Mouse (Mus musculus) c-Kit-positive CD71-negative TER-119-negative erythroid progenitor cells, embryonic 14.5 days (primary cell): ENCODE data around the gene Hist2h2ab.
"Not testable (repeated sequence)": the region's sequence is repeated elsewhere in the genome, so short reads cannot be mapped to it uniquely, and the experiment has no call there.

Experiments
- DNase-seq: peaks from one replicate; pipeline ENCODE4 v3.0.0-alpha.2; 2013; ENCODE audit warnings: low read depth

Hist2h2ab gene

DNA sequence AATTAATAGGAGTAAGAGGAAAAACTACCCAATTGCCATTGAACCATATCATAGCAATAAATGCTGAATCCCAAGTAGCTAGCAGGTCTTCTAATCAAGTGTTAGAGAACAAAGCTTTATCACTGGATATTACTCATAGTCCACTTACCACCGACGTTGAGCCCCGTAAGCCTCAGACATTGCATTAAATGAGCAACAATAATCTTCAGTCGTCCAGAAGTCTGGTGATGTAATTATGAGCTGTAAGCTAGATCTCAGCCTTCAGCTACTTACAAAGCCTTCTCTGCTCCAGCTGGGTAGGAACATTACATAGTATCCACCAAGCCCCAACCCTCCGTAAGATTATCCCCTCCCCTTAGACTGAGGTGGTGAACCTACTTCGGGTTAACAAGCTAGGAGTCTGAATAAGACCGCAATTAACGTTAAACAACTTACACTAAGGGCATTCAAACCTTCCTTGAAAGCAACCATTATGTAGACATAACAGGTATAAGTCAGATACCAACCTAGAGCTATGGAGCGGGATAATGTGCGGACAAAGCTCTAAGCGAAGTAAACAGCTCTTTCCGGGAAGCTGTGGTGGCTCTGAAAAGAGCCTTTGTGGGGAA, 18.3 kb downstream of the Hist2h2ab start:
- no peak for DNase-seq

DNA sequence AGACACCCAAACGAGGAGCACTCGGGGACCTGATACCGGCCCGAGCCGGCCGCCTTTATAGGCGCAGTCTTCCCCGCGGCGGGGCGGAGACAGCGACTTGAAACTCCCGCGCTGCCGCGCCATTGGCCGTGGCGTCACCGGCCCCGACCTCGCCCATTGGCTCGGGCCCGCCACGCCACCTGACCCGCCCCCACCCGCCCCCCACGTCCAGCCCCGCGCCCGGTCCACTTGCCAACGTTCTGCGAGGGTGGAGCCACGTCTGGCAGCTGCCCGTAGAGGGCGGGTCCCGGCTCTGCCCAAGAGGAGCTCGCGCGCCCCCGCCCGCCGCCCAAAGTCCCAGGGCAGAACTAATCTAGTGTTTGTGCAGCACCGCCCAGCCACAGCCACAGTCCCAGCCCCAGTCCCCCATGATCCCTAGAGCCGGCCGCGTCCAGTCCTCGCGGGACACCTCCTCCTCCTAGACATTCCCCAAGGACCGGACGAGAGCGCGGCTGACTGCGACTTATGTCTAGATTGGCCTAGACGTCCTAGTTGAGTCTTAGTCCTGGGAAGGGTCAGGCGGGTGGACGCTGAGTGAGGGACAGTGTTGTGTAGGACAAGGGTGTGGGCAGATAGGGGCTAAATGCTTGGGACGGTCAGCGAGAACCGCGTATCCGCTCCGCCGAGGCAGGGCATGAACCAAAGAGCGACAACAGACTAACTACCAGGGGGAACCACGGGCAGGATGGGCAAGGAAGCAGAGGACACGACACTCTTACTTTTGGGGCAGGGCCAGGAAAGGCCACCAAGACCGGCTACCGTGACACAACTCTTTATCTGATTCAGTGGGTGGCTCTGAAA, 19.5 kb downstream of the Hist2h2ab start, which contains the start of gene Hist2h3c2:
TSS of gene Hist2h3c2 (minus strand) at position 174 of the 840 bp plus-strand sequence.
- DNase-seq: not testable (repeated sequence)

DNA sequence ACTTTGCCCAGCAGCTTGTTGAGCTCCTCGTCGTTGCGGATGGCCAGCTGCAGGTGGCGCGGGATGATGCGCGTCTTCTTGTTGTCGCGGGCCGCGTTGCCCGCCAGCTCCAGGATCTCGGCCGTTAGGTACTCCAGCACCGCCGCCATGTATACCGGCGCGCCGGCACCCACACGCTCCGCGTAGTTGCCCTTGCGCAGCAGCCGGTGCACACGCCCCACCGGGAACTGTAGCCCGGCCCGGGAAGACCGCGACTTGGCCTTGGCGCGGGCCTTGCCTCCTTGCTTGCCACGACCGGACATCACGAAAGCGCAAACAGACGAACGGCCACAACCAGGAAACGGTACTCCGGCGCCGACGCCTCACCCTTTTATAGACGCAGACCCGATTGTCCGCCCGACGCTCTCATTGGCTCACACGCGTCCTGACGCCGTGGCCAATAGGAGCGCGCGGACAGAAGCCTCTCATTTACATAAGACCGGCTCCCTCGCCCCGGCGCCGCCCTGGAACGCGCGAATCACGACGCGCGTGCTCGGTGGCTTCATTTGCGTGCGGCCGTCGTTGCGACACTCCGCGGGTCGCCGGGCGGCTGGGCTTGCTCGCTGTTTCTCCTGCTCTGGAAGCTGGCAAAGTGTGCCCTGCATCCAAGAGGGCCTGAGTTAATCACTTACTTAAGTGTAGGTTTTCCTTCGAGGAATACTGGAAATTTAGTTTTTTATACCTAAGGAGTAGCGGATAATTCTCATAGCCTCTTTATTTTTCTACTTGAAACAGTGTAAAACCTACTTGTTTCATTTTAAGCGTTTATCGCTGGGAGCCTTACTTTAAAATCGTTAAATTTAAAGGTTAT, 20.5 kb downstream of the Hist2h2ab start, which contains the start of gene Hist2h2aa2:
TSS of gene Hist2h2aa2 (minus strand) at position 328 of the 850 bp plus-strand sequence.
- DNase-seq: not testable (repeated sequence)

DNA sequence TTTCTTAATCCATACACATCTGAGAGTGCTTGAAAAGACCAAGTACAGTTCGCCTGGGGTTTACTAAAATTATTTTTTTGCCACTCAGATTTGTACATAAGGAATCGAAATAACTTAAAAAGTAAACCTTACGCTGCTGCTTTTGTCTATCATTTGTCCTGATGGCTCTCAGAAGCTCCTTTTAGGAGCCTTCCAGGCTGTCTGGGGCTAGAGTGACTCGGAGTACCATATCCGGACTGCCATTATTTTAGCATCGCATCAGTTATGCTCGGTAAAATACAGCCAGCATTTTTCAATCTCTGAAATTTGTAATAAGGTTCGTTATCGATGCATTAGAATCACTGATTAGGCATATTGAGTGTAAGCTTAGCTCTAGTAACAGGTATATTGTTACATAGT, 21.1 kb downstream of the Hist2h2ab start:
- DNase-seq: no peak

DNA sequence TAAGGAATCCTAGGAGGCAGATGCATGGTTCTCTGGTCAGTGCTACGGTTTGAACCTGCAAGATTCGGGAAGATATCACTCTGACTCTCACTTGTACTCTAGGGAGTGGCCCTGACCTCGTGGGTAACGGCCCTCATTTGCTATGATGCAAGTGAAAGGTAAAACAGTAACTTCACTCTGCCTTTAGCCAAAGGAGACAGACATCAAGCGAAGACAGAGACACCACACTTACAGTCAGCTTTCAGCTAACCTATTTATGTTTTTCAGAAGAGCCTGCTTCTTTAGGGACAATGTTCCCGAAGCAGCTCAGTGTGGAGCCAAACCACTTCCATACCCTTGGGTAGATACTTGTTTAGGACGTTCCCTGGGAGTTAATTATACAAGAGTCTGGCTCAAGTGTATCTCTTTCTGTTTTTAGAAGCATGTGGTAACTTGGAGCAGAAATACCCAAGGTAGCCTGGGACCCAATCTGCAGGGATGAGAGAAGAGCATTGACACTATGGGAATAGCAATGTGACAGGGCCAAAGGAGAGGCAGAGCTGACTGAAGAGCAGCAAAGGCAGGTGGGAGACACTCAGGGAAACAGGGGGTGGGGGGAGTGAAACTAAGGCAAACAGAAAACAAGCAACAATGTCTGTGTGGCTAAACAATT, 24.4 kb downstream of the Hist2h2ab start:
- DNase-seq: no peak

DNA sequence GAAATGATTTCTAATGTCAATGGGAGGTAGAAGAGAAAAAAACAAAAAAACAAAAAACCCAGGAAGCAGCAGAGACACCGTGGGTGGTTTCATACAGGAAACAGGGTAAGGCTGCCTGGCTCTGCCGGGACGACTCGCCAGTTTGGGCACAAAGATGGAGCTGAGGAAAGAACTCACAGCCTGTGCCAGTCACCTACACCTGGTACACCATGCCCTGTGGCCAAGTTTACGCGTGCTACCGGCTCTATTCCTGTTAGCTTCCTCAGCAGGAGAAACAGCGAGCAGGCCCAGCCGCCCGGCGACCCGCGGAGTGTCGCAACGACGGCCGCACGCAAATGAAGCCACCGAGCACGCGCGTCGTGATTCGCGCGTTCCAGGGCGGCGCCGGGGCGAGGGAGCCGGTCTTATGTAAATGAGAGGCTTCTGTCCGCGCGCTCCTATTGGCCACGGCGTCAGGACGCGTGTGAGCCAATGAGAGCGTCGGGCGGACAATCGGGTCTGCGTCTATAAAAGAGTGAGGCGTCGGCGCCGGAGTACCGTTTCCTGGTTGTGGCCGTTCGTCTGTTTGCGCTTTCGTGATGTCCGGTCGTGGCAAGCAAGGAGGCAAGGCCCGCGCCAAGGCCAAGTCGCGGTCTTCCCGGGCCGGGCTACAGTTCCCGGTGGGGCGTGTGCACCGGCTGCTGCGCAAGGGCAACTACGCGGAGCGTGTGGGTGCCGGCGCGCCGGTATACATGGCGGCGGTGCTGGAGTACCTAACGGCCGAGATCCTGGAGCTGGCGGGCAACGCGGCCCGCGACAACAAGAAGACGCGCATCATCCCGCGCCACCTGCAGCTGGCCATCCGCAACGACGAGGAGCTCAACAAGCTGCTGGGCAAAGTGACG, 25.6 kb downstream of the Hist2h2ab start, which contains the start of gene Hist2h2aa1:
TSS of gene Hist2h2aa1 (plus strand) at position 495 of the 884 bp plus-strand sequence.
- not testable (repeated sequence) for DNase-seq

DNA sequence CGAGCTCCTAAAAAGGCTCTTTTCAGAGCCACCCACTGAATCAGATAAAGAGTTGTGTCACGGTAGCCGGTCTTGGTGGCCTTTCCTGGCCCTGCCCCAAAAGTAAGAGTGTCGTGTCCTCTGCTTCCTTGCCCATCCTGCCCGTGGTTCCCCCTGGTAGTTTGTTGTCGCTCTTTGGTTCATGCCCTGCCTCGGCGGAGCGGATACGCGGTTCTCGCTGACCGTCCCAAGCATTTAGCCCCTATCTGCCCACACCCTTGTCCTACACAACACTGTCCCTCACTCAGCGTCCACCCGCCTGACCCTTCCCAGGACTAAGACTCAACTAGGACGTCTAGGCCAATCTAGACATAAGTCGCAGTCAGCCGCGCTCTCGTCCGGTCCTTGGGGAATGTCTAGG, 26.4 kb downstream of the Hist2h2ab start:
- DNase-seq: not testable (repeated sequence)

DNA sequence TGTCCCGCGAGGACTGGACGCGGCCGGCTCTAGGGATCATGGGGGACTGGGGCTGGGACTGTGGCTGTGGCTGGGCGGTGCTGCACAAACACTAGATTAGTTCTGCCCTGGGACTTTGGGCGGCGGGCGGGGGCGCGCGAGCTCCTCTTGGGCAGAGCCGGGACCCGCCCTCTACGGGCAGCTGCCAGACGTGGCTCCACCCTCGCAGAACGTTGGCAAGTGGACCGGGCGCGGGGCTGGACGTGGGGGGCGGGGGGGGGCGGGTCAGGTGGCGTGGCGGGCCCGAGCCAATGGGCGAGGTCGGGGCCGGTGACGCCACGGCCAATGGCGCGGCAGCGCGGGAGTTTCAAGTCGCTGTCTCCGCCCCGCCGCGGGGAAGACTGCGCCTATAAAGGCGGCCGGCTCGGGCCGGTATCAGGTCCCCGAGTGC, 26.8 kb downstream of the Hist2h2ab start, which contains the start of gene Hist2h3c1:
TSS of gene Hist2h3c1 (plus strand) at position 259 of the 430 bp plus-strand sequence.
- not testable (repeated sequence) for DNase-seq

DNA sequence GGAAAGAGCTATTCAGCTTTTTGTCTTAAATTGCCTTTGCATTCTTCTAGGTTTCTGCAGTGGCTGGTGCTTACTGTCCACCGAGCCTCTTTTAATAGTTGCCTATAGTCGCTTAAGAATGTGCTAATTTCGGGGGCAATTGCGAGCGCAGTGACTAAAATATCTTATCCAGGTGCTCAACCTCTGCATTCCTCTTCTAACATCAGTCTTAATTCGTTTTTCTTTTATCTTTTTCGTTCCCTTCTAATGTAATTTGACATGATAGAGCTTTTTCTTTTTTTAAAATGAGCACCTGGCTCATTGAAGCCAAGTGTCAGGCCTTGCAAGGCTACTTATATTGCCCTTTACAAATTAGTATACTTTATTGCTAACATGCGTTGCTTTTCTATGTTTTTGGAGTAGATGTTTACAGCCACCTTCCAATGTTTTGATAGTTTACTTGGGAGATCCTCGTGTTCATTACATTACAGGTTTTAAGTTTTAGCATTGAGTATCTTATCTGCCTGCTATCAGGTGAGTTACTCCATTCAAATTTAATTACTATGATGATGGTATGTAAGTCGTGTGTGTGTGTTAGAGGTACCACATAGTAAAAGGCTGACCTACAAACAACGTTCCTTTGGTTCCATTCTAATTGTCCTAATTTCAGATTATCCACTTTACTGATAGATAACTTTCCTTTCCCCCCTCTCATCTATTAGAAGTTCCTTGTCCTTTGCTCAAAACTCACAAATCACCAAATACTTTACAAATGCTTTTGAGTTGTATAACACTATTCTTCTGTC, 27.9 kb downstream of the Hist2h2ab start:
- no peak for DNase-seq

DNA sequence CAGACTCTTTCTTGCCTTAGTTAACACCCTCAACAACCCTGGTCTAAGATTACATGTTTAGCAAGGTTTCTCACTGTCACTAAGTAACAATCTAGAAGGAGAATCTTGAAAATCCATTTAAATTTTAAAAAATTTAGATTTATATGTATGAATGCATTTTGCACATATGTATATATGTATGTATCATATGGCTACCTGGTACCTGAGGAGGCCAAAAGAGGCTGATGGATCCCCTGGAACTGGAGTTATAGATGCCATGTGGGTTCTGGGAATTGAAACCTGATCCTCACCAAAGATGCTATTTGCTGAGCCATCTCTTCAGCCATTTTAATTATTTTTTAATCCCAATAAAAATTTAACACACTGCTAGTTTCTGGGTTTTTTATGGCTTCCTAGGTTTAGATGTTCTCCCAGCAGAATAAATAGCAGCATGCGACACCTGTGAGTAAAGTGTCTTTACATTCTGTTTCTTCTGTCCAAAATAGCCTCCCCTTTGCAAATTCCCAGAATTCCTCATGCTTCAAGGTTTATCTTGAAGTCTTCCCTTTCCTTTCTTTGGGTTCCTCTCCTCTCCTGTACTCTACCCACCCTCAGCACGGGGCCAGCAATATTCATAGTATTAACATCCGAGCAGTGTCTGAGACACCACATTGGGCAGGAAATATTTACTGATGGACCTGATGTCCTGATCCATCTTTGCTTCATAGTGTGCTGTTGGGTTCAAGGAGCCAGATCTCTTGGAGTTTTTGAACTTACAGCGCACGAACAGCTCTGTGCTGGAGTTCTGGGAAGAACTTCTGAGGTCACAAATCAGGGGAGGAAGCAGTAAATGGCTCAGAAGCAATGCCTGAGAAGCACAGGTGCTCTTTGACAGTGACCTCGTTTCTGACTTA, 28.7 kb downstream of the Hist2h2ab start:
- no peak for DNase-seq

DNA sequence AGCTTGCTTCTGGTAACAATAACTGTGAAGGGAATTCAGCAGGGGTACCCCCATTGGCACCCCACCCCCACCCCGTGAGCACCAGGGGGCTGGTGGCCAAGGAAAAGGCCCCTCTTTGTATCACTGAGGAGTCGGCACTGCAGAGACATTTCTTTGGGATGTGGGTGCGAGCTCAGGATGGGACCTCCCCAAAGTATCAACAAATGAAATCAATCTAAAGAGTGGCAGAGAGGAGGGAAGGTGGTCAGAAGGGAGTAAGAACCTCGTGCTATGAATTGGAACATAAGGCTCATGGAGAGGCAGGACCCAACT, 29.3 kb downstream of the Hist2h2ab start:
- DNase-seq: no peak

DNA sequence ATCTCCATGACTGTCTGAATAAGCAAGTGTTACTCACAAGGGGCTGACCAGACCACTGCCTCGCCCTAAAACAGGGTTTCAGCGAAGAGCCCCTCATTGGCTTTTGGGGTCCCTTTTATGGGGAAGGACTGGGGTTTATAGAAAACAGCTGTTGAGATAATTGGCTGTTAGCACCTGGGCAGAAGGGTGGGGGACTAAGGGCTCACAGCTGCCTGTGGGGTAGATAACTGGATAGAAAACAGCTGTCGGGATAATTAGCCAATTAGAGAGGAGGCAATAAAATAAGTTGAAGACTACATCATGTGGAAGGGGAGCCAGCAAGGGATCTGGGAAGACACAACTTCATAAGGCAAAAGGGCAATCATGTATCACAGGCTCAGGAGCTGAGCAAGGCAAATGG, 31.2 kb downstream of the Hist2h2ab start:
- DNase-seq: no peak

DNA sequence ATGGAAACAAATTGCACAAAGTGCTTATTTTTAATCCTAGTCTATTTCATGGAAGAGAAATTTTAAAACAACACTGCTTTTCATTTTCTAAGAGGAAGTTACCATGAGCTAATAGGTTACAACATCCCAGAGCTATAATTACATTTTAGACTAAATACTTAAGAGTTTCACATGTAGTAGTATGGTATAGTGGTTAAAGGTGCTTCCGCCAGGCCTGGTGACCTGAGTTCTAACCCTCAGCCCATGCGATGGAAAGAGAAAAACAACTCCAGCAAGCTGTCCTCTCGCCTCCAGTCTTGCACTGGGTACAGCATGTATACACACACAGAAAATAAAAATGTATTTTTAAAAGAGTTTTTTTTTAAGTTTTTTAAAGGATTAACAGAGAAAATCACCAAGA, 32.1 kb downstream of the Hist2h2ab start:
- DNase-seq: no peak

DNA sequence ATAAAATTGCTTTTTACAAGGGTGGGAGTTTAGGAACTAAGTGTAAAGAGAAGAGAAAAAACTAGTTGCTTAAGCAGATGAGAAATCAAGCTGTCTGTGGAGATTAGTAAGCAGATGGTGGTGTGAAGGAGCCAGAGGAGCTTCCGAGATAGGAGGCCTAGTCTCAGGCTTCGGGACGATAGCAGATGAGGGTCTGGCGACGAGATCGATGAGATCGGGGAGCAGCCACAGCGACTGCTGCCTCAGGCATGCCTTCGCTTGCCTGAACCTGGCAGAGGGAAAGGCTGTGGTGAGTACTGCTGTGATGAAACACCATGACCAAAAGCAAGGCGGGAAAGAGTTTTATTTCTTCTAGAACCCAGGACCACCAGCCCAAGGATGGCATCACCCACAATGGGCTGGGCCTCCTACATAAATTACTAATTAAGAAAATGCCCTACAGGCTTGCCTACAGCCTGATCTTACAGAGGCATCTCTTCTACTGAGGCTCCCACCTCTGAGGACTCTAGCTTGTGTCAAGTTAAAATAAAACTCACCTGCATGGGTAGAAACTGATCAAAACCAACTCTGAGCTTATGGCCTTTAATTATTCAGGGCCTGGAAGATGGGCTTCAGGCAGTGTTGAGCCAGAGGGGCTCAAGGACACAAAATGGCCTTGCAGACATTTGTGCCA, 35.2 kb downstream of the Hist2h2ab start:
- no peak for DNase-seq

DNA sequence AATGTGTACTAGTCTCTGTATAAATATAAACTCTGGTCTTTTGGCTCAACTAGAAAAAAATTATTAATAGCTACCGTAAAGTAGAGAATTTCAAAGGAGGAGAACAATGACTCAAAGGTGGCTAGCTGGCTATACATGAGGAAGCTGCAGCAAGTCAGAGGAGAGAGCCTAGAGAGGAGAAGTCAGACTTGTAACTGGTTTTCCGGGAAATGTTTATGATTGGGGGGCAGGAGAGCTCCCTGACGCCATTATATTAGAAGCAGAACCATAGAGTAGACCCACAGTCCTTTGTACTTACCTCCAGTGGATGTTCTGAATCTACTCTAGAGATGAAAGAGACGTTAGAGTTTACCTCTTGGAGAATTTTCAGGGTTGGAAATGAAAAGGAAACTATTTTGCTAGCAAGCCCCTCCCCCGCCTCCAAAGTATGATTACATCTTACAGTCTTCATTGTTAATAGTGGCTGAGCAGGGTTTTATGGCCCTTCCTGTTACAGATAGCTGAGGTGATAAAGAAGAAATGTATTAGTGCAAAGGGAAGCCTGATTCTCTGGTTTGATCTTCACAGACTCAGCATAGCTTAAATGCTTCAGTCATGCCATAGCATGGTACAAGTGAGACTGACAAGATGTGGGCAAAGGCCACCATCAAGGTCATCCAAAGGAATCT, 36.4 kb downstream of the Hist2h2ab start:
- no peak for DNase-seq

DNA sequence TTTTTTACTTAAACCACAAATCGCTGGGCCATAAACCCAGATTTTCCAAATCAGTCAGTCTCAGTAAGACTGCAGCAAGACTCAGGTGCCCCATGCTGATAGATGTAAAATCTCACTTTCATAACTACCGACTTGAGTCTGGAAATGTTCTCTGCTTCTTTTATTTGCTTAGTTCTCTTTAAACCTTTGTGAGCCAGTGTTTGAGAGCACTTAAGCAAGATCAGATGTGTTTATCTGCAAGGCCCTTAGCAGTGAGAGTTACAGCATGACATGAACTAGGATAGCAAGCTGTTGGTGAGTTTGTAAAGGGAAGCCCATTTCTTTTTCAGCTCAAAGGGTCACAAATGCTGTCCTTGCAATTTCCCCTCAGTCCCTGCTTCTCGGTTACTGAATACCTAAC, 37.5 kb downstream of the Hist2h2ab start:
- DNase-seq: no peak

DNA sequence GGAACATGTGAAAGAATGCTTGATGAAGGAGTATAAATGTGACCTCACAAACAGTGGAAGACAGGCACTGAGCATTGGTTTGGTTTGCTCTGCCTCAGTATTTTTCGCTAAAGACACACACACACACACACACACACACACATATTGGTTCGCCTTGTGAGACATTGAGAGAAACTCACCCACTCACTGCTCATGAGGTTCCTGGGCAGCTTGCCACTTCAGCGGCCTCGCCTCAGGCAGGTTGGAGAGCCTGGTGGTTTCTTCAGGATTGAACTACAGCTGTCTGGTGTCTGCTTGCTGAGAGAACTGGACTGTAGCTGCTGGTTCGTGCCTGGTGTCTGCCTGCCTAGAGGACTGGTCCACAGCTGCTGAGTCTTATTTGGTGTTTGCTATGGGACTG, 40.6 kb downstream of the Hist2h2ab start:
- no peak for DNase-seq

DNA sequence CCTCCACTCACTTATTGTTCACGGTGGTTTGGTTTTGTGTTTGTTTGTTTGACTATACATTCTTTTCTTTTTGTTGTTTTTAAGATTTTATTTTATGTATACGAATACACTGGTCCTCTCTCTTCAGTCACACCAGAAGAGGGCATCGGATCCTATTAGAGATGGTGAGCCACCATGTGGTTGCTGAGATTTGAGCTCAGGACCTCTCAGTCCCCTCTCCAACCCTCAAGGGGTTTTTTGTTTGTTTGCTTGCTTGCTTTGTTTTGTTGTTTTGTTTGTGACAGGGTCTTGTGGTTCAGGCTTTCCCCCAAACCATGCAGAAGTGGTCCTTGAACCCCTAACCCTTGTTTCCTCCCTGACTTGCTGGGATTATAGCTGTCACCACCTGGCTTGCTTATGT, 42.0 kb downstream of the Hist2h2ab start:
- DNase-seq: no peak
